Mouse (Mus musculus) liver, postnatal 0 days (tissue): ENCODE data around the gene 4930426L09Rik. TPM values are rescaled to one million over a fixed set of nuclear protein-coding genes. Genes with fewer than 3 reads are reported as not detected.

Source experiments
- ATAC-seq: fragments of 200-750 bp; cut with Nextera tagmentation; 2 replicates; pipeline ENCODE4 v1.8.0; 2017; ENCODE audit warnings: mild to moderate bottlenecking, moderate library complexity
- DNase-seq: peaks from one replicate; pipeline ENCODE4 v3.0.0-alpha.2; 2016
- H3K27ac ChIP-seq: fragments of 300-500 bp; sonication (generic); 2 replicates; pipeline ENCODE4 v1.5.1; 2014; ENCODE audit warnings: antibody characterized with exemption, moderate library complexity, mild to moderate bottlenecking, low read depth
- H3K27me3 ChIP-seq: fragments of 300-500 bp; sonication (generic); 2 replicates; pipeline ENCODE4 v1.6.1; 2014; ENCODE audit warnings: low read length, control low read depth, mixed read lengths; ENCODE audit not compliant: insufficient read depth
- H3K36me3 ChIP-seq: fragments of 300-500 bp; sonication (generic); replicated peaks from 2 replicates; pipeline ENCODE4 v1.6.1; 2014; ENCODE audit warnings: mild to moderate bottlenecking, control low read depth, low read length, moderate library complexity, mixed read lengths; ENCODE audit not compliant: insufficient read depth
- H3K4me1 ChIP-seq: fragments of 300-500 bp; sonication (generic); 2 replicates; pipeline ENCODE4 v1.6.1; 2014; ENCODE audit warnings: antibody characterized with exemption, mild to moderate bottlenecking, control low read depth; ENCODE audit not compliant: insufficient read depth
- H3K4me2 ChIP-seq: fragments of 300-500 bp; sonication (generic); 2 replicates; pipeline ENCODE4 v1.6.1; 2014; ENCODE audit warnings: low read depth, mild to moderate bottlenecking, low read length, moderate library complexity, mixed read lengths
- H3K4me3 ChIP-seq: fragments of 300-500 bp; sonication (generic); 2 replicates; pipeline ENCODE4 v1.5.1; 2014; ENCODE audit warnings: low read depth, low read length
- H3K9ac ChIP-seq: fragments of 300-500 bp; sonication (generic); replicated peaks from 2 replicates; pipeline ENCODE4 v1.6.1; 2014; ENCODE audit warnings: mild to moderate bottlenecking, moderate library complexity
- H3K9me3 ChIP-seq: fragments of 300-500 bp; sonication (generic); 2 replicates; pipeline ENCODE4 v1.6.1; 2016; ENCODE audit warnings: mild to moderate bottlenecking, control low read depth, low read length, mixed read lengths
- CTCF ChIP-seq: sonication (generic); IDR thresholded peaks from 2 replicates; pipeline ENCODE4 v1.5.1; 2016; ENCODE audit warnings: antibody characterized with exemption, low read depth
- EP300 ChIP-seq: IDR thresholded peaks from 2 replicates; pipeline ENCODE4 v1.6.1; 2016; ENCODE audit warnings: antibody characterized with exemption, low read depth, mild to moderate bottlenecking
- WGBS: fragments of 180-500 bp; shearing (Covaris S2); extraction: QIAGEN DNeasy Blood & Tissue Kit; methylation state at CpG from one replicate; pipeline ENCODE4 v1.1.7; 2014; ENCODE audit not compliant: insufficient replicate concordance; 5-methylcytosine and 5-hydroxymethylcytosine counted together
- polyA plus RNA-seq: library from polyadenylated mRNA; unstranded; fragments of >200 nt; fragmentation: Nextera tagmentation; extraction: Ambion mirVana; gene quantifications from 2 replicates; pipeline ENCODE4 v1.2.1, GENCODE M21; 2015

The 4930426L09Rik gene
- polyA plus RNA-seq, 1 experiment from 2014 or later = 0.21 TPM

- peak; percentile 98 for ATAC-seq
Measured at GRCm38 (mm10) chr2:19011443-19011842, 13.3 kb downstream of the 4930426L09Rik start.

GRCm38 (mm10) chr2:19016348-19016747, 18.2 kb downstream of the 4930426L09Rik start:
- no peak overlapping the region for H3K4me2 ChIP-seq
- no peak for ATAC-seq
- no peaks in the 10 kb centered on the region for H3K36me3 ChIP-seq
- TF ChIP-seq CTCF = no peak
- TF ChIP-seq EP300 = no peak
- no peaks in the 10 kb centered on the region for H3K9me3 ChIP-seq
- no peak overlapping the region for H3K4me3 ChIP-seq
- no peak overlapping the region for H3K27ac ChIP-seq
- no peaks in the 10 kb centered on the region for H3K27me3 ChIP-seq
- no peak overlapping the region for H3K9ac ChIP-seq
- no peak for DNase-seq
- WGBS = 87% methylated on average over 5 of the region's 5 CpGs
- H3K4me1 ChIP-seq = no peaks in the 10 kb centered on the region

More at GRCm38 (mm10) chr2:19011443-19011842, 13.3 kb downstream of the 4930426L09Rik start:
- peak overlapping the region; percentile 43 for H3K4me3 ChIP-seq
- TF ChIP-seq EP300 = peak; percentile 99
- no peak for TF ChIP-seq CTCF
- 0 out of 2 replicates have a peak overlapping the region, but pooled peaks have one; percentile 27 for H3K9ac ChIP-seq
- peak; percentile 65 for DNase-seq
- 31% methylated on average over 6 of the region's 6 CpGs for WGBS
- H3K27ac ChIP-seq = peak overlapping the region; percentile 62; the same call in 1 of the 2 replicates
- peak overlapping the region; percentile 34 for H3K4me2 ChIP-seq
- H3K9me3 ChIP-seq = no peaks in the 10 kb centered on the region
- H3K27me3 ChIP-seq = no peaks in the 10 kb centered on the region
- peaks cover 4% of the 10 kb centered on the region for H3K4me1 ChIP-seq
- H3K36me3 ChIP-seq = no peaks in the 10 kb centered on the region

GRCm38 (mm10) chr2:19016839-19017238, 18.7 kb downstream of the 4930426L09Rik start:
- no peak for ATAC-seq
- H3K9me3 ChIP-seq = no peaks in the 10 kb centered on the region
- no peak overlapping the region for H3K27ac ChIP-seq
- H3K4me1 ChIP-seq = no peaks in the 10 kb centered on the region
- no peak overlapping the region for H3K4me3 ChIP-seq
- no peak overlapping the region for H3K9ac ChIP-seq
- no peak overlapping the region for H3K4me2 ChIP-seq
- TF ChIP-seq EP300 (no peak), CTCF (no peak)
- 56% methylated on average over 1 of the region's 1 CpGs for WGBS
- DNase-seq = no peak
- no peaks in the 10 kb centered on the region for H3K27me3 ChIP-seq
- no peaks in the 10 kb centered on the region for H3K36me3 ChIP-seq

GRCm38 (mm10) chr2:19018034-19018433, 19.9 kb downstream of the 4930426L09Rik start:
- no peak for TF ChIP-seq EP300
- no peak for TF ChIP-seq CTCF
- H3K9me3 ChIP-seq = no peaks in the 10 kb centered on the region
- H3K4me3 ChIP-seq = no peak overlapping the region
- no peak for ATAC-seq
- H3K4me1 ChIP-seq = no peaks in the 10 kb centered on the region
- H3K27me3 ChIP-seq = no peaks in the 10 kb centered on the region
- no peak overlapping the region for H3K4me2 ChIP-seq
- no peak for DNase-seq
- H3K36me3 ChIP-seq = no peaks in the 10 kb centered on the region
- no peak overlapping the region for H3K27ac ChIP-seq
- H3K9ac ChIP-seq = no peak overlapping the region
- 63% methylated on average over 2 of the region's 2 CpGs for WGBS

- Histone ChIP-seq H3K4me2 (no peak overlapping the region), H3K4me3 (no peak overlapping the region), H3K9me3 (no peaks in the 10 kb centered on the region), H3K4me1 (no peaks in the 10 kb centered on the region), H3K27me3 (no peaks in the 10 kb centered on the region), H3K36me3 (no peaks in the 10 kb centered on the region), H3K9ac (no peak overlapping the region), H3K27ac (no peak overlapping the region)
- ATAC-seq = peak; percentile 45
- WGBS = 81% methylated on average over 2 of the region's 2 CpGs
- DNase-seq = no peak
- TF ChIP-seq EP300 (no peak), CTCF (no peak)
Measured at GRCm38 (mm10) chr2:19024807-19025206, 26.7 kb downstream of the 4930426L09Rik start.

- no peaks in the 10 kb centered on the region for H3K4me1 ChIP-seq
- H3K4me2 ChIP-seq = no peak overlapping the region
- H3K9me3 ChIP-seq = no peaks in the 10 kb centered on the region
- TF ChIP-seq CTCF (no peak), EP300 (no peak)
- ATAC-seq (no peak), DNase-seq (no peak)
- no peak overlapping the region for H3K9ac ChIP-seq
- no peak overlapping the region for H3K4me3 ChIP-seq
- WGBS = 58% methylated on average over 4 of the region's 4 CpGs
- H3K36me3 ChIP-seq = no peaks in the 10 kb centered on the region
- no peak overlapping the region for H3K27ac ChIP-seq
- no peaks in the 10 kb centered on the region for H3K27me3 ChIP-seq
Measured at GRCm38 (mm10) chr2:19037430-19037829, 39.3 kb downstream of the 4930426L09Rik start.

GRCm38 (mm10) chr2:19037907-19038570, 39.9 kb downstream of the 4930426L09Rik start:
- H3K4me3 ChIP-seq = no peak overlapping the region
- H3K36me3 ChIP-seq = no peaks in the 10 kb centered on the region
- H3K27ac ChIP-seq = peak overlapping the region; percentile 69
- no peak overlapping the region; the same call in 1 of the 2 replicates for H3K9ac ChIP-seq
- H3K9me3 ChIP-seq = no peaks in the 10 kb centered on the region
- H3K4me1 ChIP-seq = no peaks in the 10 kb centered on the region
- H3K4me2 ChIP-seq = no peak overlapping the region
- 51% methylated on average over 4 of the region's 4 CpGs for WGBS
- no peak for TF ChIP-seq CTCF
- no peak for TF ChIP-seq EP300
- DNase-seq (no peak), ATAC-seq (no peak)
- no peaks in the 10 kb centered on the region for H3K27me3 ChIP-seq
